In the genomic region with DNA sequence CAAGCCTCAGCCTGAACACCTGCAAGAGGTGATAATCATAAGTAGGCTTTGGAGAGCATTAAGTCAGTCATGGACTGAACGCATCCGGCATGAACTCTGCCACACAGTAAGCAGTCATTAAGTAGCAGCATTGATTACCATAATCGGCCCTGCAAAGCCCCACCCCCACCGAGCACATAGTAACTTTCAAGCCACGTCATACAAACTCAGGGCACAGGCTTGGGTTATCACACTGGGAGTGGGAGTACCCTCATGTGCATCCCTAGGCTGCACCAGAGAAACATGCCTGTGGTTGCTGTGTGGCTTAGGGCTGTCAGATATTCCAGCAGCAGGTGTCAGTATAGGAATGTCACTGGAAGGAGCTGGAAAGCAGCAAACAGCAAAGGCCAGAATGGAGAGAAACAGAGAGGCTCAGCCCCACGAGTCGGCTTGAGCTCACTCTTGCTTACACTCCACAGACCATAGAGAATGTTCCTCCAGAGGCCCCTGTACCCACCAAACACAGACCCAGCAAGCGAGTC, we compare ENCODE assay signal across 24 mouse cellular contexts. TPM values are rescaled to one million over a fixed set of nuclear protein-coding genes. Genes with fewer than 3 reads are reported as not detected.
DNase-seq lines count a peak whose midpoint lies in the region; TF ChIP-seq lines count a peak whose summit lies in the region.
"Had no signal": no experiment of that assay in that cellular context is flagged by ENCODE, and none has a peak within 500 bp of the region (broad histone marks: within the 10 kb centered on the region; RNA-seq: fewer than 3 reads in every experiment).

No protein-coding gene starts in this region.

- intact Hi-C loops in gastrocnemius, postnatal 14 days (cut with DNase I; ENCODE audit: low total_unique reads) = loop anchor here (5.0 kb wide), 1 partner anchor 1383 kb away; no protein-coding TSS in a partner anchor

- H3K27ac ChIP-seq in layer of hippocampus, adult 2 months = no peak overlapping the region
- H3K27ac ChIP-seq: hindbrain, embryonic 13.5 days; left cerebral cortex, adult 2 months; limb, embryonic 13.5 days; midbrain, embryonic 12.5 days had no signal

- DNase-seq in gastrocnemius, postnatal 14 days = peak; percentile 0
- no peak for DNase-seq in gastrocnemius, postnatal 25 days
- no peak for DNase-seq in layer of hippocampus, adult 2 months (ENCODE audit: low spot score in 2 of 2)
- no peak for DNase-seq in layer of hippocampus, postnatal 25 days (ENCODE audit: extremely low spot score in 1 of 2, low spot score in 1 of 2)
- peak; percentile 4 for DNase-seq in 3T3-L1 (ENCODE audit: low read depth, low spot score)
- DNase-seq in retina, postnatal 1 day = peak; percentile 50
- no peak for DNase-seq in cerebellum, postnatal 25 days
- DNase-seq: adrenal gland, postnatal 14 days; cerebellum, adult 11-12 months; cerebellum, adult 9-11 months; gastrocnemius, postnatal 10 days; heart, adult 18-20 months; heart, postnatal 4 days; kidney, adult 9 months; kidney, postnatal 14 days; lung, postnatal 36 days; right cerebral cortex, postnatal 4 days; thymus, postnatal 4 days had no signal

- TF ChIP-seq CTCF in layer of hippocampus, adult 2 months (conservative IDR thresholded peaks at IDR 0.05) = peak; percentile 45

- no peak overlapping the region for H3K4me3 ChIP-seq in layer of hippocampus, adult 2 months
- H3K4me3 ChIP-seq: erythroblast, embryonic 14.5 days; heart, embryonic 12.5 days; hindbrain, embryonic 13.5 days; left cerebral cortex, adult 2 months; limb, embryonic 13.5 days; midbrain, embryonic 12.5 days had no signal

RNA-seq across cellular contexts. Expression of gene Tm9sf3, which starts 16.0 kb away (rescaled TPM):
- total RNA-seq in gastrocnemius, postnatal 14 days (2021) = 10 to 100 TPM; 73.7 to 78.2 TPM
- total RNA-seq in gastrocnemius, postnatal 25 days (2021) = 10 to 100 TPM; 62.1 to 62.8 TPM
- 100 to 1,000 TPM; 114 to 118 TPM for total RNA-seq in layer of hippocampus, adult 2 months (2021)
- 100 to 1,000 TPM; 120 to 125 TPM for total RNA-seq in layer of hippocampus, postnatal 25 days (2021)

Comparison
In these comparisons a context has a peak if more than half of its experiments do, and no peak if none do; other contexts are left out.
1. DNase-seq: peak in gastrocnemius, postnatal 14 days (single experiment), 3T3-L1 (single experiment) and retina, postnatal 1 day (single experiment); none in gastrocnemius, postnatal 25 days (single experiment), layer of hippocampus, adult 2 months (0 of 2), layer of hippocampus, postnatal 25 days (0 of 2) and cerebellum, postnatal 25 days (0 of 2).